Mouse (Mus musculus) kidney, adult 9 months (tissue): ENCODE data around the gene Trf.
"Not testable (repeated sequence)": the region's sequence is repeated elsewhere in the genome, so short reads cannot be mapped to it uniquely, and the experiment has no call there.

Experiments used
- DNase-seq: peaks from one replicate; pipeline ENCODE4 v3.0.0; 2022

Trf gene

GRCm38 (mm10) chr9:103214281-103214680 is 16.0 kb downstream of the Trf start:
- DNase-seq, result no peak

GRCm38 (mm10) chr9:103213631-103214030 is 16.6 kb downstream of the Trf start:
- no peak for DNase-seq

GRCm38 (mm10) chr9:103212654-103213420 is 17.4 kb downstream of the Trf start:
- DNase-seq, result no peak

GRCm38 (mm10) chr9:103208802-103209423 is 21.3 kb downstream of the Trf start:
- DNase-seq, result no peak

- peak; percentile 64 for DNase-seq
Measured at GRCm38 (mm10) chr9:103207846-103208245, 22.4 kb downstream of the Trf start.

- no peak for DNase-seq
Measured at GRCm38 (mm10) chr9:103205786-103206185, 24.5 kb downstream of the Trf start.

- peak; percentile 93 for DNase-seq
Measured at GRCm38 (mm10) chr9:103201561-103202260, 28.5 kb downstream of the Trf start, which contains the start of gene Srprb. TSS of gene Srprb (minus strand) at chr9:103202137.

- no peak for DNase-seq
Measured at GRCm38 (mm10) chr9:103188416-103188815, 41.8 kb downstream of the Trf start.

GRCm38 (mm10) chr9:103186747-103187146 is 43.5 kb downstream of the Trf start:
- DNase-seq, result peak; percentile 75

GRCm38 (mm10) chr9:103185946-103186345 is 44.3 kb downstream of the Trf start:
- no peak for DNase-seq

GRCm38 (mm10) chr9:103184855-103185254 is 45.4 kb downstream of the Trf start:
- no peak for DNase-seq

- no peak for DNase-seq
Measured at GRCm38 (mm10) chr9:103181886-103182285, 48.4 kb downstream of the Trf start.

GRCm38 (mm10) chr9:103180807-103181565 is 49.3 kb downstream of the Trf start:
- peak; percentile 67 for DNase-seq

GRCm38 (mm10) chr9:103180303-103180702 is 49.9 kb downstream of the Trf start:
- no peak for DNase-seq

GRCm38 (mm10) chr9:103175692-103176091 is 54.6 kb downstream of the Trf start:
- no peak for DNase-seq

- DNase-seq, result peak; percentile 48
Measured at GRCm38 (mm10) chr9:103174771-103175519, 55.3 kb downstream of the Trf start.

- DNase-seq, result no peak
Measured at GRCm38 (mm10) chr9:103168771-103169170, 61.5 kb downstream of the Trf start.

- DNase-seq, result no peak
Measured at GRCm38 (mm10) chr9:103168046-103168445, 62.2 kb downstream of the Trf start.

GRCm38 (mm10) chr9:103163806-103164205 is 66.4 kb downstream of the Trf start:
- no peak for DNase-seq

GRCm38 (mm10) chr9:103155158-103155557 is 75.1 kb downstream of the Trf start:
- not testable (repeated sequence) for DNase-seq

- DNase-seq, result no peak
Measured at GRCm38 (mm10) chr9:103154568-103154967, 75.7 kb downstream of the Trf start.
